Mouse (Mus musculus) hindbrain, embryonic 12.5 days (tissue): ENCODE data around the gene Lmtk3. TPM values are rescaled to one million over a fixed set of nuclear protein-coding genes. Genes with fewer than 3 reads are reported as not detected.

Experiments
- ATAC-seq: fragments of 200-750 bp; cut with Nextera tagmentation; 2 replicates; pipeline ENCODE4 v1.8.0; 2017; ENCODE audit warnings: moderate TSS enrichment; ENCODE audit not compliant: low FRiP score
- H3K27ac ChIP-seq: fragments of 300-500 bp; sonication (generic); 2 replicates; pipeline ENCODE4 v1.5.1; 2016; ENCODE audit warnings: mild to moderate bottlenecking
- H3K27me3 ChIP-seq: fragments of 300-500 bp; sonication (generic); 2 replicates; pipeline ENCODE4 v1.6.1; 2016; ENCODE audit warnings: mild to moderate bottlenecking
- H3K36me3 ChIP-seq: fragments of 300-500 bp; sonication (generic); 2 replicates; pipeline ENCODE4 v1.6.1; 2016; ENCODE audit warnings: mild to moderate bottlenecking
- H3K4me1 ChIP-seq: fragments of 300-500 bp; sonication (generic); 2 replicates; pipeline ENCODE4 v1.6.1; 2016
- H3K4me2 ChIP-seq: fragments of 300-500 bp; sonication (generic); replicated peaks from 2 replicates; pipeline ENCODE4 v1.6.1; 2016; ENCODE audit warnings: mild to moderate bottlenecking
- H3K4me3 ChIP-seq: fragments of 300-500 bp; sonication (generic); 2 replicates; pipeline ENCODE4 v1.5.1; 2016; ENCODE audit warnings: mild to moderate bottlenecking
- H3K9ac ChIP-seq: fragments of 300-500 bp; sonication (generic); 2 replicates; pipeline ENCODE4 v1.6.1; 2016; ENCODE audit warnings: mild to moderate bottlenecking, moderate library complexity
- H3K9me3 ChIP-seq: fragments of 300-500 bp; sonication (generic); replicated peaks from 2 replicates; pipeline ENCODE4 v1.6.1; 2016; ENCODE audit warnings: mild to moderate bottlenecking
- WGBS: fragments of 180-500 bp; shearing (Covaris S2); methylation state at CpG from one replicate; pipeline ENCODE4 v1.1.7; 2016; 5-methylcytosine and 5-hydroxymethylcytosine counted together
- polyA plus RNA-seq: library from polyadenylated mRNA; unstranded; fragments of >200 nt; fragmentation: Nextera tagmentation; extraction: Ambion mirVana; gene quantifications from 2 replicates; pipeline ENCODE4 v1.2.1, GENCODE M21; 2016

Lmtk3 gene
- polyA plus RNA-seq, 1 experiment from 2014 or later = 11.9 TPM

- no peak for ATAC-seq
- H3K27me3 ChIP-seq = peaks cover 51% of the 10 kb centered on the region
These were observed 59.6 kb downstream of the Lmtk3 start for GRCm38 (mm10) chr7:45842950-45843744.

GRCm38 (mm10) chr7:45848447-45849027, 65.0 kb downstream of the Lmtk3 start:
- Histone ChIP-seq H3K4me3 (no peak overlapping the region), H3K27ac (no peak overlapping the region), H3K9ac (no peak overlapping the region), H3K4me1 (no peaks in the 10 kb centered on the region; the same call in 1 of the 2 replicates), H3K9me3 (no peaks in the 10 kb centered on the region), H3K36me3 (no peaks in the 10 kb centered on the region), H3K27me3 (peaks cover 18% of the 10 kb centered on the region), H3K4me2 (no peak overlapping the region)
- 19% methylated on average over 6 of the region's 6 CpGs for WGBS
- no peak for ATAC-seq

More at GRCm38 (mm10) chr7:45842950-45843744, 59.6 kb downstream of the Lmtk3 start:
- no peaks in the 10 kb centered on the region for H3K36me3 ChIP-seq
- H3K4me1 ChIP-seq = no peaks in the 10 kb centered on the region; the same call in 1 of the 2 replicates
- H3K4me2 ChIP-seq = no peak overlapping the region
- H3K27ac ChIP-seq = no peak overlapping the region
- H3K9ac ChIP-seq = no peak overlapping the region
- WGBS = 88% methylated on average over 10 of the region's 10 CpGs
- no peak overlapping the region for H3K4me3 ChIP-seq
- no peaks in the 10 kb centered on the region for H3K9me3 ChIP-seq

GRCm38 (mm10) chr7:45850661-45851060, 67.1 kb downstream of the Lmtk3 start:
- no peaks in the 10 kb centered on the region; the same call in 1 of the 2 replicates for H3K4me1 ChIP-seq
- no peak for ATAC-seq
- H3K9ac ChIP-seq = no peak overlapping the region
- 72% methylated on average over 3 of the region's 3 CpGs for WGBS
- peaks cover 11% of the 10 kb centered on the region for H3K27me3 ChIP-seq
- H3K4me3 ChIP-seq = no peak overlapping the region
- no peaks in the 10 kb centered on the region for H3K36me3 ChIP-seq
- no peak overlapping the region for H3K4me2 ChIP-seq
- H3K27ac ChIP-seq = no peak overlapping the region
- H3K9me3 ChIP-seq = no peaks in the 10 kb centered on the region

- no peaks in the 10 kb centered on the region for H3K9me3 ChIP-seq
- ATAC-seq = no peak
These were observed 69.6 kb downstream of the Lmtk3 start for GRCm38 (mm10) chr7:45853089-45853488.

More at GRCm38 (mm10) chr7:45853089-45853488, 69.6 kb downstream of the Lmtk3 start:
- H3K4me3 ChIP-seq = no peak overlapping the region
- H3K4me2 ChIP-seq = no peak overlapping the region
- WGBS = 87% methylated on average over 12 of the region's 12 CpGs
- peaks cover 29% of the 10 kb centered on the region for H3K27me3 ChIP-seq
- H3K9ac ChIP-seq = no peak overlapping the region
- H3K27ac ChIP-seq = no peak overlapping the region
- H3K36me3 ChIP-seq = no peaks in the 10 kb centered on the region
- H3K4me1 ChIP-seq = peaks cover 13% of the 10 kb centered on the region

Other genes with a start within 250 kb of the Lmtk3 start
- gene Hsd17b14, start 228.8 kb upstream of the Lmtk3 start, polyA plus RNA-seq = 0.70 and 0.79 TPM in 2 replicates
- 35.2 and 36.9 TPM in 2 replicates for gene Bcat2, start 213.6 kb upstream of the Lmtk3 start, polyA plus RNA-seq
- gene Fgf21, start 168.2 kb upstream of the Lmtk3 start, polyA plus RNA-seq = 0.45 TPM in 1 of 2 replicates, not detected in the other
- gene Fut1, start 166.4 kb upstream of the Lmtk3 start, polyA plus RNA-seq = 0.14 TPM in 1 of 2 replicates, not detected in the other
- gene Izumo1, start 161.9 kb upstream of the Lmtk3 start, polyA plus RNA-seq = 0.18 TPM in 1 of 2 replicates, not detected in the other
- 15.6 and 16.2 TPM in 2 replicates for gene Rasip1, start 156.2 kb upstream of the Lmtk3 start, polyA plus RNA-seq
- gene Mamstr, start 143.8 kb upstream of the Lmtk3 start, polyA plus RNA-seq = 3.7 and 4.8 TPM in 2 replicates
- 0.37 TPM in 1 of 2 replicates, not detected in the other for gene Fut2, start 117.3 kb upstream of the Lmtk3 start, polyA plus RNA-seq
- 0.68 and 1.2 TPM in 2 replicates for gene Ntn5, start 99.7 kb upstream of the Lmtk3 start, polyA plus RNA-seq
- gene Sec1, start 89.3 kb upstream of the Lmtk3 start, polyA plus RNA-seq = 1.1 and 2.2 TPM in 2 replicates
- gene Car11, start 83.9 kb upstream of the Lmtk3 start, polyA plus RNA-seq = 21.2 and 25.5 TPM in 2 replicates
- 4.2 and 5.3 TPM in 2 replicates for gene Dbp, start 78.7 kb upstream of the Lmtk3 start, polyA plus RNA-seq
- 607 and 682 TPM in 2 replicates for gene Rpl18, start 68.3 kb upstream of the Lmtk3 start, polyA plus RNA-seq
- 28.7 and 30.3 TPM in 2 replicates for gene Sphk2, start 65.7 kb upstream of the Lmtk3 start, polyA plus RNA-seq
- 0.89 and 1.0 TPM in 2 replicates for gene Fam83e, start 62.5 kb upstream of the Lmtk3 start, polyA plus RNA-seq
- gene Spaca4, start 57.9 kb upstream of the Lmtk3 start, polyA plus RNA-seq = not detected in 2 replicates
- 2.4 and 3.0 TPM in 2 replicates for gene Sult2b1, start 931 bp downstream of the Lmtk3 start, polyA plus RNA-seq
- gene Cyth2, start 30.8 kb downstream of the Lmtk3 start, polyA plus RNA-seq = 280 and 284 TPM in 2 replicates
- gene Kcnj14, start 41.0 kb downstream of the Lmtk3 start, polyA plus RNA-seq = 0.80 and 0.96 TPM in 2 replicates
- gene Grwd1, start 47.2 kb downstream of the Lmtk3 start, polyA plus RNA-seq = 43.2 and 45.8 TPM in 2 replicates
- gene Kdelr1, start 89.0 kb downstream of the Lmtk3 start, polyA plus RNA-seq = 43.5 and 45.6 TPM in 2 replicates
- 1.6 TPM in 2 replicates for gene Grin2d, start 94.6 kb downstream of the Lmtk3 start, polyA plus RNA-seq
- gene Syngr4, start 113.0 kb downstream of the Lmtk3 start, polyA plus RNA-seq = 0.52 TPM in 1 of 2 replicates, not detected in the other
- gene Tmem143, start 113.2 kb downstream of the Lmtk3 start, polyA plus RNA-seq = 3.4 and 5.2 TPM in 2 replicates
- gene Emp3, start 137.7 kb downstream of the Lmtk3 start, polyA plus RNA-seq = 42.6 and 55.0 TPM in 2 replicates
- gene Ccdc114, start 140.3 kb downstream of the Lmtk3 start, polyA plus RNA-seq = 5.5 and 6.8 TPM in 2 replicates
- gene Abcc6, start 246.6 kb downstream of the Lmtk3 start, polyA plus RNA-seq = 0.19 and 0.38 TPM in 2 replicates
- gene Nomo1, start 250.0 kb downstream of the Lmtk3 start, polyA plus RNA-seq = 35.3 and 35.8 TPM in 2 replicates